Mouse (Mus musculus): ENCODE measurements around the gene Fbln2. TPM values are rescaled to one million over a fixed set of nuclear protein-coding genes. Genes with fewer than 3 reads are reported as not detected.
A peak's percentile ranks its signal among the peaks of the same experiment; 100 is the strongest.

Fbln2 gene
- polyA plus RNA-seq, 1 experiment = 1,102 TPM

GRCm38 (mm10) chr6:91189971-91190370 lies 22.3 kb upstream of the Fbln2 start:
- peaks cover 13% of the 10 kb centered on the region for H3K4me1 ChIP-seq (ENCODE audit: control insufficient read depth, insufficient read depth, low read length)
- TF ChIP-seq POLR2A (IDR thresholded peaks at IDR 0.05; ENCODE audit: low read depth, low read length) (no peak), CTCF (IDR thresholded peaks at IDR 0.05; ENCODE audit: borderline replicate concordance, insufficient read depth, low read length) (no peak)
- no peak overlapping the region for H3K27ac ChIP-seq (ENCODE audit: insufficient read depth, low read length)
- no peak overlapping the region for H3K4me3 ChIP-seq (ENCODE audit: insufficient read depth, low read length)

- no peak overlapping the region for H3K4me3 ChIP-seq (ENCODE audit: insufficient read depth, low read length)
- TF ChIP-seq CTCF (IDR thresholded peaks at IDR 0.05; ENCODE audit: borderline replicate concordance, insufficient read depth, low read length) (no peak), POLR2A (IDR thresholded peaks at IDR 0.05; ENCODE audit: low read depth, low read length) (no peak)
- H3K27ac ChIP-seq (ENCODE audit: insufficient read depth, low read length) = no peak overlapping the region
- peaks cover 13% of the 10 kb centered on the region for H3K4me1 ChIP-seq (ENCODE audit: control insufficient read depth, insufficient read depth, low read length)
These were observed 20.8 kb upstream of the Fbln2 start for GRCm38 (mm10) chr6:91191465-91191864.

GRCm38 (mm10) chr6:91192421-91192820 lies 19.8 kb upstream of the Fbln2 start:
- H3K4me3 ChIP-seq (ENCODE audit: insufficient read depth, low read length) = no peak overlapping the region
- TF ChIP-seq POLR2A (IDR thresholded peaks at IDR 0.05; ENCODE audit: low read depth, low read length) (no peak), CTCF (IDR thresholded peaks at IDR 0.05; ENCODE audit: borderline replicate concordance, insufficient read depth, low read length) (no peak)
- peaks cover 13% of the 10 kb centered on the region for H3K4me1 ChIP-seq (ENCODE audit: control insufficient read depth, insufficient read depth, low read length)
- peak overlapping the region; percentile 81 for H3K27ac ChIP-seq (ENCODE audit: insufficient read depth, low read length)

GRCm38 (mm10) chr6:91192851-91193545 lies 19.3 kb upstream of the Fbln2 start:
- Histone ChIP-seq H3K4me3 (ENCODE audit: insufficient read depth, low read length) (no peak overlapping the region), H3K27ac (ENCODE audit: insufficient read depth, low read length) (peak overlapping the region; percentile 81), H3K4me1 (ENCODE audit: control insufficient read depth, insufficient read depth, low read length) (peaks cover 13% of the 10 kb centered on the region)
- no peak for TF ChIP-seq POLR2A (IDR thresholded peaks at IDR 0.05; ENCODE audit: low read depth, low read length)
- no peak for TF ChIP-seq CTCF (IDR thresholded peaks at IDR 0.05; ENCODE audit: borderline replicate concordance, insufficient read depth, low read length)

GRCm38 (mm10) chr6:91198456-91198855 lies 13.8 kb upstream of the Fbln2 start:
- Histone ChIP-seq H3K4me1 (ENCODE audit: control insufficient read depth, insufficient read depth, low read length) (peaks cover 17% of the 10 kb centered on the region; the same call in 1 of the 2 replicates), H3K4me3 (ENCODE audit: insufficient read depth, low read length) (no peak overlapping the region), H3K27ac (ENCODE audit: insufficient read depth, low read length) (no peak overlapping the region)
- TF ChIP-seq POLR2A (IDR thresholded peaks at IDR 0.05; ENCODE audit: low read depth, low read length) (no peak), CTCF (IDR thresholded peaks at IDR 0.05; ENCODE audit: borderline replicate concordance, insufficient read depth, low read length) (no peak)

- no peak for TF ChIP-seq POLR2A (IDR thresholded peaks at IDR 0.05; ENCODE audit: low read depth, low read length)
- peaks cover 21% of the 10 kb centered on the region for H3K4me1 ChIP-seq (ENCODE audit: control insufficient read depth, insufficient read depth, low read length)
- H3K4me3 ChIP-seq (ENCODE audit: insufficient read depth, low read length) = no peak overlapping the region
- peak overlapping the region; percentile 99 for H3K27ac ChIP-seq (ENCODE audit: insufficient read depth, low read length)
These were observed 11.6 kb upstream of the Fbln2 start for GRCm38 (mm10) chr6:91200429-91201188.

- H3K4me1 ChIP-seq (ENCODE audit: control insufficient read depth, insufficient read depth, low read length) = peaks cover 29% of the 10 kb centered on the region
- H3K27ac ChIP-seq (ENCODE audit: insufficient read depth, low read length) = peak overlapping the region; percentile 99
- H3K4me3 ChIP-seq (ENCODE audit: insufficient read depth, low read length) = no peak overlapping the region
- TF ChIP-seq POLR2A (IDR thresholded peaks at IDR 0.05; ENCODE audit: low read depth, low read length) = peak; percentile 32; the same call in 1 of the 2 replicates
- no peak for TF ChIP-seq CTCF (IDR thresholded peaks at IDR 0.05; ENCODE audit: borderline replicate concordance, insufficient read depth, low read length)
These were observed 10.3 kb upstream of the Fbln2 start for GRCm38 (mm10) chr6:91201881-91202341.

- TF ChIP-seq CTCF (IDR thresholded peaks at IDR 0.05; ENCODE audit: borderline replicate concordance, insufficient read depth, low read length) (no peak), POLR2A (IDR thresholded peaks at IDR 0.05; ENCODE audit: low read depth, low read length) (peak; percentile 34; the same call in 1 of the 2 replicates)
- no peak overlapping the region for H3K4me3 ChIP-seq (ENCODE audit: insufficient read depth, low read length)
- peaks cover 29% of the 10 kb centered on the region for H3K4me1 ChIP-seq (ENCODE audit: control insufficient read depth, insufficient read depth, low read length)
- H3K27ac ChIP-seq (ENCODE audit: insufficient read depth, low read length) = peak overlapping the region; percentile 99
These were observed 9.7 kb upstream of the Fbln2 start for GRCm38 (mm10) chr6:91202571-91202970.

- H3K27ac ChIP-seq (ENCODE audit: insufficient read depth, low read length) = peak overlapping the region; percentile 87
- TF ChIP-seq CTCF (IDR thresholded peaks at IDR 0.05; ENCODE audit: borderline replicate concordance, insufficient read depth, low read length) (no peak), POLR2A (IDR thresholded peaks at IDR 0.05; ENCODE audit: low read depth, low read length) (no peak)
- peaks cover 43% of the 10 kb centered on the region for H3K4me1 ChIP-seq (ENCODE audit: control insufficient read depth, insufficient read depth, low read length)
- no peak overlapping the region for H3K4me3 ChIP-seq (ENCODE audit: insufficient read depth, low read length)
These were observed 6.9 kb upstream of the Fbln2 start for GRCm38 (mm10) chr6:91205346-91205745.

GRCm38 (mm10) chr6:91205791-91206190 lies 6.5 kb upstream of the Fbln2 start:
- H3K27ac ChIP-seq (ENCODE audit: insufficient read depth, low read length) = peak overlapping the region; percentile 87

More at GRCm38 (mm10) chr6:91205791-91206190, 6.5 kb upstream of the Fbln2 start:
- TF ChIP-seq POLR2A (IDR thresholded peaks at IDR 0.05; ENCODE audit: low read depth, low read length) (no peak), CTCF (IDR thresholded peaks at IDR 0.05; ENCODE audit: borderline replicate concordance, insufficient read depth, low read length) (no peak)
- H3K4me3 ChIP-seq (ENCODE audit: insufficient read depth, low read length) = no peak overlapping the region
- H3K4me1 ChIP-seq (ENCODE audit: control insufficient read depth, insufficient read depth, low read length) = peaks cover 44% of the 10 kb centered on the region
